Mouse (Mus musculus): Measurements from ENCODE around the gene Tgfb1. TPM values are rescaled to one million over a fixed set of nuclear protein-coding genes. Genes with fewer than 3 reads are reported as not detected.
A peak's percentile ranks its signal among the peaks of the same experiment; 100 is the strongest.

Gene Tgfb1
- polyA plus RNA-seq, 1 experiment, result 152 TPM

DNA sequence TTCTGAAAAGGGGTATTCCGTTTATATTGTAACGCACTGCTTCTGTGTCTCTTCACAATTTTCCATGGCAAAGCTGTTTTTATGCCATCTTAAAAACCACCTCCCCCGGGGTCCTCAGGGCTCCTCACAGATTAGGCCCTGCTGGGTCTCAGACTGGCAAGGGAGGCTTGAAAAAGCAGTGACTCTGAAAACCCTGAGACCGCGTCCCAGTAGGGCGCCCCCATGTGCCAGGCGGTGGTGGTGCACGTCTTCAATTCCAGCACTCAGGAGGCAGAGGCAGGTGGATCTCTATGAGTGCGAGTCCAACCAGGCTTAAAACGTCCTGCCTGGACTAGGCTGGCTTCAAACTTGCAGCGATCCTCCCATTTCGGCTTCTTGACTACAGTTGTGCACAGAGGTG is 13.9 kb downstream of the Tgfb1 start:
- no peak overlapping the region for H3K27ac ChIP-seq (ENCODE audit: insufficient read depth, low read length)
- no peak for DNase-seq (ENCODE audit: low read depth in 1 of 2, low spot score in 2 of 2)
- H3K27me3 ChIP-seq (ENCODE audit: control insufficient read depth, insufficient read depth, low read length), result no peaks in the 10 kb centered on the region
- peaks cover 61% of the 10 kb centered on the region for H3K36me3 ChIP-seq (ENCODE audit: control insufficient read depth, insufficient read depth, low read length)
- no peak overlapping the region for H3K4me3 ChIP-seq (ENCODE audit: extremely low read depth, insufficient read depth, insufficient read length)
- TF ChIP-seq POLR2A (IDR thresholded peaks at IDR 0.05; ENCODE audit: low read depth, low read length) (no peak), CTCF (IDR thresholded peaks at IDR 0.05; ENCODE audit: extremely low read depth, insufficient read depth, insufficient read length, insufficient replicate concordance) (peak; percentile 48; the same call in 1 of the 2 replicates)
- WGBS, result 95% methylated on average over 12 of the region's 12 CpGs
- H3K4me1 ChIP-seq (ENCODE audit: control insufficient read depth, insufficient read depth, insufficient read length), result peaks cover 6% of the 10 kb centered on the region; the same call in 1 of the 2 replicates

DNA sequence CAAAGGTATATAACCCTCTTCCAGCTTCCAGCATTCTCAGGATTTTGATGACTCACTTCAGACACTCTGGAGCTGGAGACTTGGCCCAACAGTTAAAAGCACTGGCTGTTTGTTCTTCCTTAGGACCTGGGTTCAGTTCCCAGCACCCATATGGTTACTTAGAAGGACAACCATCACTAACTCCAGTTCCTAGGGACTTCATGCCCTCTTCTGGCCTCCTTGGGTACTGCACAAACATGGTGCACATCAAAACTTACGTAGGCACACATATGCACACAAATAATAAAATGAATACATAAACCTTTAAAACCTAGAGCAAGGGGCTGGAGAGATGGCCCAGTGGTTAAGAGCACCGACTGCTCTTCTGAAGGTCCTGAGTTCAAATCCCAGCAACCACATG is 15.5 kb downstream of the Tgfb1 start:
- Histone ChIP-seq H3K36me3 (ENCODE audit: control insufficient read depth, insufficient read depth, low read length) (peaks cover 49% of the 10 kb centered on the region), H3K4me3 (ENCODE audit: extremely low read depth, insufficient read depth, insufficient read length) (no peak overlapping the region), H3K4me1 (ENCODE audit: control insufficient read depth, insufficient read depth, insufficient read length) (peaks cover 18% of the 10 kb centered on the region; the same call in 1 of the 2 replicates), H3K27ac (ENCODE audit: insufficient read depth, low read length) (no peak overlapping the region), H3K27me3 (ENCODE audit: control insufficient read depth, insufficient read depth, low read length) (no peaks in the 10 kb centered on the region)
- DNase-seq (ENCODE audit: low read depth in 1 of 2, low spot score in 2 of 2), result no peak
- TF ChIP-seq CTCF (IDR thresholded peaks at IDR 0.05; ENCODE audit: extremely low read depth, insufficient read depth, insufficient read length, insufficient replicate concordance) (no peak), POLR2A (IDR thresholded peaks at IDR 0.05; ENCODE audit: low read depth, low read length) (no peak)
- 93% methylated on average over 2 of the region's 2 CpGs for WGBS

DNA sequence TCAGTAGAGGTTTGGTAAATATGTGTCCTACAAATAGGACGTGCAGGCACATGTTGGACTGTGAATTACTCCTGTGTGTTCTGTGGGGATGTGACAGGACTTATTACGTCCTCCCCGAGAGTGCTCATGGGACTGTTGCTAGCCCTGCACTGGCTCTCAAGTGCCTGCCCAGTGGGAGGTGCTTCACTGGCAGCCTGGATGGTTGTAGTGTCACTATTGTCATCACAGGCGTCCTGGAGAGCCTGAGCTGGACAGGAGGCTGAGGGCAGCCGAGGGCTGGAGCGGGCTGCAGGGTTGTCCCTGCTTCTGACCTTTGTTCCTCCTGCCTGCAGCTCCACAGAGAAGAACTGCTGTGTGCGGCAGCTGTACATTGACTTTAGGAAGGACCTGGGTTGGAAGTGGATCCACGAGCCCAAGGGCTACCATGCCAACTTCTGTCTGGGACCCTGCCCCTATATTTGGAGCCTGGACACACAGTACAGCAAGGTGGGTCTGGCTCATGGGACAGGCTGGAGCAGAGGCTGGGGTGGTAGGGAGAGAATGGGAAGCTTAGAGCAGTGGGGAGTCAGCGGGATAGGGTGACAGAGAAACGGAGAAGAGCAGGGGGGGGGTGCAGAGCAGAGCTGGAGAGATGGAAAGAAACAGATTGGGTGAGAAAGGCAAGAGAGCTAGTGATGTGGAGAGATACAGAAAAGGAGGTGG is 17.1 kb downstream of the Tgfb1 start:
- Histone ChIP-seq H3K27me3 (ENCODE audit: control insufficient read depth, insufficient read depth, low read length) (no peaks in the 10 kb centered on the region), H3K36me3 (ENCODE audit: control insufficient read depth, insufficient read depth, low read length) (peaks cover 36% of the 10 kb centered on the region), H3K4me1 (ENCODE audit: control insufficient read depth, insufficient read depth, insufficient read length) (peaks cover 28% of the 10 kb centered on the region; the same call in 1 of the 2 replicates), H3K4me3 (ENCODE audit: extremely low read depth, insufficient read depth, insufficient read length) (no peak overlapping the region), H3K27ac (ENCODE audit: insufficient read depth, low read length) (peak overlapping the region; percentile 3; the same call in 1 of the 2 replicates)
- WGBS, result 88% methylated on average over 10 of the region's 10 CpGs
- DNase-seq (ENCODE audit: low read depth in 1 of 2, low spot score in 2 of 2), result no peak
- TF ChIP-seq POLR2A (IDR thresholded peaks at IDR 0.05; ENCODE audit: low read depth, low read length), result no peak
- TF ChIP-seq CTCF (IDR thresholded peaks at IDR 0.05; ENCODE audit: extremely low read depth, insufficient read depth, insufficient read length, insufficient replicate concordance), result no peak

DNA sequence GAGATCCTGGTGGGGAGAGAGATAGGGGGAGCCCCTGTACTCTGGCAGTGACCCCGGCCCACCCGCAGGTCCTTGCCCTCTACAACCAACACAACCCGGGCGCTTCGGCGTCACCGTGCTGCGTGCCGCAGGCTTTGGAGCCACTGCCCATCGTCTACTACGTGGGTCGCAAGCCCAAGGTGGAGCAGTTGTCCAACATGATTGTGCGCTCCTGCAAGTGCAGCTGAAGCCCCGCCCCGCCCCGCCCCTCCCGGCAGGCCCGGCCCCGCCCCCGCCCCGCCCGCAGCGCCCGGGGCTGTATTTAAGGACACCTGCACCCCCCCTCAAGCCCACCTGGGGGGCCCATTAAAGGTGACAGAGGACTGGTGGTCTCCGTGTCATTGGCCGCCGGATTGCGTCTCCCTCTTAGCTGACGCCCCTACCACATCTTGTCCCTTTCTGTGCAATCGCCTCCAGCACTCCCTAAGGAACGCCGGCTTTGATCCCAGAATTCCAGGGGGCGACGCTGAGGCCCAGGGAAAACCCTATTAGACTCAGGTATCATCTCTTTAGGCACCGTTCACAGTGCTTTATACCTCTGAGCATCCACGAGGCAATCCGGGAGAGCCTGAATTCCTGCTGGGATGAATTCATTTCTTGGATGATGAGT is 18.0 kb downstream of the Tgfb1 start:
- no peak for DNase-seq (ENCODE audit: low read depth in 1 of 2, low spot score in 2 of 2)
- H3K36me3 ChIP-seq (ENCODE audit: control insufficient read depth, insufficient read depth, low read length), result peaks cover 34% of the 10 kb centered on the region
- peaks cover 32% of the 10 kb centered on the region for H3K4me1 ChIP-seq (ENCODE audit: control insufficient read depth, insufficient read depth, insufficient read length)
- TF ChIP-seq POLR2A (IDR thresholded peaks at IDR 0.05; ENCODE audit: low read depth, low read length) (no peak), CTCF (IDR thresholded peaks at IDR 0.05; ENCODE audit: extremely low read depth, insufficient read depth, insufficient read length, insufficient replicate concordance) (no peak)
- H3K27me3 ChIP-seq (ENCODE audit: control insufficient read depth, insufficient read depth, low read length), result no peaks in the 10 kb centered on the region
- H3K27ac ChIP-seq (ENCODE audit: insufficient read depth, low read length), result peak overlapping the region; percentile 49; the same call in 1 of the 2 replicates
- WGBS, result 87% methylated on average over 35 of the region's 37 CpGs
- H3K4me3 ChIP-seq (ENCODE audit: extremely low read depth, insufficient read depth, insufficient read length), result no peak overlapping the region

DNA sequence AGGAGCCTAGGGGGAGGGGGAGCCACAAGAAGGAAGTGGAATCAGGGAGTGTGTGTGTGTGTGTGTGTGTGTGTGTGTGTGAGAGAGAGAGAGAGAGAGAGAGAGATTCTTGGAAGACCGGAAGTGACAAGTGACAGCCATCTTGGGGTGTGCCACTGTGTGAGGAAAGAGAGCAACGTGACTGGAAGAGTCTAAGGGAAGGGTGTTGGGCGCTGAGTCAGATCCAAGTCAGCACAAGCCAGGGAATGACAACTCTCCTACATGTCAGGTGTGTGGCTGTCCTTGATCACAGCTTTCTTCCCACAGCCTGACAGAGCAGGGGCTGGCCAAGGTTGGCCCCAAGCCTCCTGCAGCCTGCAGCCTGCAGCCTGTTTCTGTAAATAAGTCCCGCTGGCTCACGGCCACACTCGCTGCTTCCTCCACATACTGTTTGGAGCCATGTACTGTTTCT is 19.0 kb downstream of the Tgfb1 start:
- Histone ChIP-seq H3K4me3 (ENCODE audit: extremely low read depth, insufficient read depth, insufficient read length) (no peak overlapping the region), H3K27ac (ENCODE audit: insufficient read depth, low read length) (peak overlapping the region; percentile 49), H3K36me3 (ENCODE audit: control insufficient read depth, insufficient read depth, low read length) (peaks cover 29% of the 10 kb centered on the region), H3K4me1 (ENCODE audit: control insufficient read depth, insufficient read depth, insufficient read length) (peaks cover 41% of the 10 kb centered on the region), H3K27me3 (ENCODE audit: control insufficient read depth, insufficient read depth, low read length) (no peaks in the 10 kb centered on the region)
- TF ChIP-seq POLR2A (IDR thresholded peaks at IDR 0.05; ENCODE audit: low read depth, low read length), result no peak
- TF ChIP-seq CTCF (IDR thresholded peaks at IDR 0.05; ENCODE audit: extremely low read depth, insufficient read depth, insufficient read length, insufficient replicate concordance), result no peak
- no peak for DNase-seq (ENCODE audit: low read depth in 1 of 2, low spot score in 2 of 2)
- WGBS, result 57% methylated on average over 6 of the region's 6 CpGs

DNA sequence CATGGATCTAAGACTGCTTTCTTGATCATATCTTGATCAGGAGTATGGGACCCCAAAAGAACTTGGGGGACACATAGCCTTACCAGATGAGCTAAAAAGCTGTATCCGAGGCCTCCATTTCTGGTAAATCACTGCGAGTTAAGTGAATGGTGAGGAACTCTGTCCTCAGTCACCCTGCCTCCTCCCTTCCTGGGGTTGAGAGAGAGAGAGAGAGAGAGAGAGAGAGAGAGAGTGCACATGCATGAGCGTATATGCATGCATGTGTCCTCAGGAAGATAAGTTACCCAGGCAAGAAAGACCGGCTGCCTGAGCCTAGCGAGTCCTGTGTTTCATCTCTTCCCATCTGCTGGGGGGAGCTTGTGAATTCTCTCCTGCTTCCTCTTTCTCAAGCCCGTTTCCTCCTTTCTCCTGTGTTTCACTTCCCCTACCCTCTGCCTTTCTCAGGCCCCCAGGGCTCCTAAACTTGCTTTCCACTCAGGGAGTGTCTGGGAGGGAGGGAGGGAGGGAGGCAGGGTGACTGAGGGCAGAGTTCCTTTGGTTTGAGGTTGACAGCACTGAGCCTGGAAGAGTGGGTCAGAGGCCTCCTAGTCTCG is 19.9 kb downstream of the Tgfb1 start:
- no peak overlapping the region for H3K4me3 ChIP-seq (ENCODE audit: extremely low read depth, insufficient read depth, insufficient read length)
- WGBS, result 26% methylated on average over 7 of the region's 7 CpGs
- DNase-seq (ENCODE audit: low read depth in 1 of 2, low spot score in 2 of 2), result peak in 1 of 2 experiments; percentile 25
- TF ChIP-seq CTCF (IDR thresholded peaks at IDR 0.05; ENCODE audit: extremely low read depth, insufficient read depth, insufficient read length, insufficient replicate concordance) (no peak), POLR2A (IDR thresholded peaks at IDR 0.05; ENCODE audit: low read depth, low read length) (no peak)
- peak overlapping the region; percentile 70 for H3K27ac ChIP-seq (ENCODE audit: insufficient read depth, low read length)
- peaks cover 47% of the 10 kb centered on the region for H3K4me1 ChIP-seq (ENCODE audit: control insufficient read depth, insufficient read depth, insufficient read length)
- H3K27me3 ChIP-seq (ENCODE audit: control insufficient read depth, insufficient read depth, low read length), result no peaks in the 10 kb centered on the region
- H3K36me3 ChIP-seq (ENCODE audit: control insufficient read depth, insufficient read depth, low read length), result peaks cover 23% of the 10 kb centered on the region

All from spleen, adult 2 months (tissue).